Mouse (Mus musculus): ENCODE results near the gene Gfpt2. TPM values are rescaled to one million over a fixed set of nuclear protein-coding genes. Genes with fewer than 3 reads are reported as not detected.
"Not testable (repeated sequence)": the region's sequence is repeated elsewhere in the genome, so short reads cannot be mapped to it uniquely, and the experiment has no call there.

Gene Gfpt2
- total RNA-seq, 2 experiments from 2014 or later, result 0.17 TPM; not detected in 1

GRCm38 (mm10) chr11:49781833-49782399, 12.1 kb upstream of the Gfpt2 start:
- no peak for ATAC-seq (replicated peaks; ENCODE audit: low FRiP score, poor library complexity, severe bottlenecking)

GRCm38 (mm10) chr11:49793131-49793530, 847 bp upstream of the Gfpt2 start:
- ATAC-seq (replicated peaks; ENCODE audit: low FRiP score, poor library complexity, severe bottlenecking), result no peak

GRCm38 (mm10) chr11:49794342-49795144, 565 bp downstream of the Gfpt2 start:
- ATAC-seq (replicated peaks; ENCODE audit: low FRiP score, poor library complexity, severe bottlenecking), result no peak

GRCm38 (mm10) chr11:49798931-49799330, 5.0 kb downstream of the Gfpt2 start:
- ATAC-seq (replicated peaks; ENCODE audit: low FRiP score, poor library complexity, severe bottlenecking), result no peak

- no peak for ATAC-seq (replicated peaks; ENCODE audit: low FRiP score, poor library complexity, severe bottlenecking)
Observed at GRCm38 (mm10) chr11:49801516-49801915, 7.5 kb downstream of the Gfpt2 start.

- ATAC-seq (replicated peaks; ENCODE audit: low FRiP score, poor library complexity, severe bottlenecking), result no peak
Observed at GRCm38 (mm10) chr11:49803801-49804200, 9.8 kb downstream of the Gfpt2 start.

GRCm38 (mm10) chr11:49806218-49806617, 12.2 kb downstream of the Gfpt2 start:
- ATAC-seq (replicated peaks; ENCODE audit: low FRiP score, poor library complexity, severe bottlenecking), result no peak

GRCm38 (mm10) chr11:49808946-49809345, 15.0 kb downstream of the Gfpt2 start:
- ATAC-seq (replicated peaks; ENCODE audit: low FRiP score, poor library complexity, severe bottlenecking), result no peak

- ATAC-seq (replicated peaks; ENCODE audit: low FRiP score, poor library complexity, severe bottlenecking), result not testable (repeated sequence)
Observed at GRCm38 (mm10) chr11:49810696-49811095, 16.7 kb downstream of the Gfpt2 start.

GRCm38 (mm10) chr11:49811099-49811541, 17.1 kb downstream of the Gfpt2 start:
- 0 out of 2 replicates have a peak, but pooled peaks have one; percentile 49 for ATAC-seq (replicated peaks; ENCODE audit: low FRiP score, poor library complexity, severe bottlenecking)

GRCm38 (mm10) chr11:49811879-49812278, 17.9 kb downstream of the Gfpt2 start:
- ATAC-seq (replicated peaks; ENCODE audit: low FRiP score, poor library complexity, severe bottlenecking), result no peak

GRCm38 (mm10) chr11:49818869-49819566, 25.0 kb downstream of the Gfpt2 start:
- ATAC-seq (replicated peaks; ENCODE audit: low FRiP score, poor library complexity, severe bottlenecking), result no peak

GRCm38 (mm10) chr11:49819676-49820075, 25.7 kb downstream of the Gfpt2 start:
- ATAC-seq (replicated peaks; ENCODE audit: low FRiP score, poor library complexity, severe bottlenecking), result no peak

GRCm38 (mm10) chr11:49820928-49821327, 26.9 kb downstream of the Gfpt2 start:
- no peak for ATAC-seq (replicated peaks; ENCODE audit: low FRiP score, poor library complexity, severe bottlenecking)

- no peak for ATAC-seq (replicated peaks; ENCODE audit: low FRiP score, poor library complexity, severe bottlenecking)
Observed at GRCm38 (mm10) chr11:49821546-49821945, 27.6 kb downstream of the Gfpt2 start.

- ATAC-seq (replicated peaks; ENCODE audit: low FRiP score, poor library complexity, severe bottlenecking), result no peak
Observed at GRCm38 (mm10) chr11:49822337-49822736, 28.4 kb downstream of the Gfpt2 start.

- peak; percentile 91 for ATAC-seq (replicated peaks; ENCODE audit: low FRiP score, poor library complexity, severe bottlenecking)
Observed at GRCm38 (mm10) chr11:49824896-49825295, 30.9 kb downstream of the Gfpt2 start.

GRCm38 (mm10) chr11:49827243-49827642, 33.3 kb downstream of the Gfpt2 start:
- no peak for ATAC-seq (replicated peaks; ENCODE audit: low FRiP score, poor library complexity, severe bottlenecking)

- ATAC-seq (replicated peaks; ENCODE audit: low FRiP score, poor library complexity, severe bottlenecking), result no peak
Observed at GRCm38 (mm10) chr11:49829176-49829745, 35.3 kb downstream of the Gfpt2 start.

- ATAC-seq (replicated peaks; ENCODE audit: low FRiP score, poor library complexity, severe bottlenecking), result no peak
Observed at GRCm38 (mm10) chr11:49831980-49832379, 38.0 kb downstream of the Gfpt2 start.
